Mouse (Mus musculus): ENCODE results near the gene Myo10.
"Not testable (repeated sequence)": the region's sequence is repeated elsewhere in the genome, so short reads cannot be mapped to it uniquely, and the experiment has no call there.

The Myo10 gene

DNA sequence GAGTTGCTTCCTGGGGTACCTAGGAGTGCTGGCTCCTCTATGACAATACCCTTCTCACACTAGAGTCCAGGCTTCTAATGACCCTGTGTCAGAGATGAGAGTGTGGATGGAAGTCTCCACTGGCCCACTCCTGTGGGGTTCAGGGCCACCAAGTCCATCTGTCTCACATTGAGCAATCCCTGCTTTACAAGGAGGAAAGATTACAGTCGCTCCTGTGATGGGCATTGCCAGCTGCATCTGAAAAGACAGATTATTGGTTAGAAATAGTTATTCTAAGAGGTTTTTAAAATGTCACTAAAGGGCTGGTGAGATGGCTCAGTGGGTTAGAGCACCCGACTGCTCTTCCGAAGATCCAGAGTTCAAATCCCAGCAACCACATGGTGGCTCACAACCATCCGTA lies 72.4 kb downstream of the Myo10 start:
- DNase-seq: no peak

DNA sequence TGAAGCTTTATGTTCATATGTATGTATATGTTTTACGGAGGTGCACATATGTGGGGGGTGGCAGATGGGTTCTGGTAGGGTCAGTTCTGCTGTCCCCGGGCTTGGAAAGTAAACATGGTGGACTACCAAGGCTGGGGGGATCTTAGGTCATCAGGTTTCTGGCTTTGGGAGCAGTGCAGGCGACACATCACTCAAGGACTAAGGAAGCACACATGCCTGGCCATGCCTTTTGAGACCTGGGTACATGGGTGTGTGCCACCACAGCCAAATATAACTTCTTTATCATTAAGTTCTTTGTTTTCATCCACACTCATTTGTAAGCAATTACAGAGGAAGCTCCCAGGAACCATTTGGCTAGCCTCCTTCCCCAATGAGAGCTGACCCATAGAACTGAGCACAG lies 72.9 kb downstream of the Myo10 start:
- no peak for DNase-seq

DNA sequence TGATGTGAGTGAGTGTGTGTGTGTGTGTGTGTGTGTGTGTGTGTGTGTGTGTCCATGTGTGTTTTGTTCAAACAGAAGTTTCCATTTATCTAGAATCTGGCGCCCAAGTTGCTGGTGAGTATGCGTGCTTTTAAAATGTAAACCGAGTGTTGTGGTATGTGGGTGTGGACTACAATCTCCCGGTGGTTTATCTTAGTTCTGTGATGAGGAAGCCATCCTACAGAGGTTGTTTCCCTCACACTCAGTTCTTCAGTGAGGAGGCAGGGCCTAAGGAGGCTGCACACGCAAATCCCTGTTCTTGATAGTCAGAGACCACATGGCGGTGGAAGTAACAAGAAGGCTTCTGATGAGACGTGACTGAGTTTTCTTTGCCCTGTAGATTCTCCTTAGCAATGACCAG lies 73.6 kb downstream of the Myo10 start:
- no peak for DNase-seq

DNA sequence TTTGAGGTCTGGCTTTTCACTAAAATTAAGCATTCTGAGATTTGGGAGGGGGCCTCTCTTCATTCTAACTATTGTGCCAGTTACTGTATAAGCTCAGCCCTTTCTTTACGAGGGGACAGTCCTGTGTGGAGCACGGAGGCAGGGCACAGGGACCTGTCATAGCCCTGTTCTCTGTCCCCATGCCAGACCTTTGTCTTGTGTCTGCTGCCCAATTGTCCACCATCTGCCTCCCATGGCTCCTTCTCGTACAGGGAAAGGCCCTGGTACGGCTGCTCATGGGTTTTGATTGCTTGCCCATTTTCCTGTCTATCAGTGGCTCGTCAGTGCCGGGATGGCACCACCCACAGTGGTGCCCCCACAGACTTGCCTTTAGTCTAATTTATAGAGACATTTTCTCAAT lies 74.3 kb downstream of the Myo10 start:
- DNase-seq: peak; percentile 27

DNA sequence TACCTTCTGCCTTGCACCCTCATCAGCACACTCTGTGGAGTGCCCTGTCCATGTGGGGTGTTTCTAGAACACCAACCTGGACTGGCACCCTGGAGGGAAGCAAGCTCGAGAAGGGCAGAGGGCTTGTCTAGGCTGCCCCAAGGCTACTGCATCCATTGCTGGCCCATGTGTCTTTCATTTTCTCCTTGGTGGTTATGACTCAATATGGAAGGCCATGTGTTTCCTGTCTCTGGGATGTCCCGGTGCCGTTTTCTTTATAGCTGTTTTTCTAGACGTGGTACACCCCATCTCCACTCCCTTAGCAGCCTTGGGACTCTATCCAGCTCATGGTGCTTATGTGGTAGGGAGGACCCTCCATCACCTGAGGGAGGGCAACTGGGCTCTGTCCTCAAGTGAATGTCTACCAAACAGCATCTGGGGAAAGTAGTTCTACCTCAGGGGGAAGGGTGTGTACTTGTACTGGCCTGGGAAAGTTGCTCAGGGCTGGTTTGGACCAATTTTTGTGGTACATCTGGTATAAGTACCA lies 76.8 kb downstream of the Myo10 start:
- no peak for DNase-seq

DNA sequence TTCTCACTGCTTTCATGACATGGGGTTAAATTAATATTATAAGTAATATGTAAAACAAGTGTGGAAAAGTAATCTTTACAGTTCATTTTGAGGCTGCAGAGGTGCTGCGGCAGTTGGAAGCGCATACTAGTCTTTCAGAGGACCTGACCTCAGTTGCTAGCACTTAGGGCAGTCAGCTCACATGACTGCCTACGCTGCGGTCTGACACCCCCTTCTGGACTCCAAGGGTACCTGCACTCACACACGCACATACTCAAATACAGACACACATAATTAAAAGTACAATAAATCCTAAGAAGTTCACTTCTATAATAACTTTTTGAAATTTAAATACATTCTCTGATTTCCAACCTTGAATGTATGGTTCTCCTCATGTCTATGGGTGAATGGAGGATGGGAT lies 80.3 kb downstream of the Myo10 start:
- DNase-seq: no peak

DNA sequence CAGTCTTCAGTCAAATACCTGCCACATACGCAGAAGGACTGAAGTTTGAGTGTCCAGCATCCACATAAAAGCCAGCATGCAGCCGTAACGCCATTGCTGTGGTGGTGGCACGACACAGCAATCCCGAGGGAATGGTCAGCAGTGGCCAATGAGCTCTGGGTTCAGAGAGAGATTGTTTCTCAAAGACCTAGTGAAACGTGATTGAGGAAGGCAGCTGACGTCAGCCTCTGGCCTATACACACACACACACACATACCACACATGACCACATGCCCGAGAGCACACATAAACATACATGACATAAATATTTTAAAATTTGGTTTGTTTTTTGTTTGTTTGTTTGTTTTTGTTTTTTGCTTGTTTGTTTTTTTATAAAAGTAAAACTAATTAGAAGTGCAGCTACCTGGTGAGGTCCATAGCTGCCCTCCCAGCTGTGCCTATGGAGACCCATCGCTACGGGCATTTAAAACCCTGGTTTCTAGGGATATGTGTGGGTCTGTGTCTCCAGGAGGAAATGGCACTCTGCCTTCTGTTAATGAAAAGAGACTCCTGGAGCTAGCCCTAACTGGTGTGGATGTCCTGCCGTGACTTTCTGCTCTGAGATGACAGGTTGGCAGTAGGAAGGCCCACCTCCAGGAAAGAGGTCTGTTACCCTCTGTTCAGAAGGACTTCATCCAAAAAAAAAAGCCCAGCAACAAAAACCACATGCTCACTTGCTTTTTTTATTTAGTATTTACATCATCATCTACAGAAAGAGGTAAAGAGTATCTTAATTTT lies 82.7 kb downstream of the Myo10 start:
- DNase-seq: no peak

DNA sequence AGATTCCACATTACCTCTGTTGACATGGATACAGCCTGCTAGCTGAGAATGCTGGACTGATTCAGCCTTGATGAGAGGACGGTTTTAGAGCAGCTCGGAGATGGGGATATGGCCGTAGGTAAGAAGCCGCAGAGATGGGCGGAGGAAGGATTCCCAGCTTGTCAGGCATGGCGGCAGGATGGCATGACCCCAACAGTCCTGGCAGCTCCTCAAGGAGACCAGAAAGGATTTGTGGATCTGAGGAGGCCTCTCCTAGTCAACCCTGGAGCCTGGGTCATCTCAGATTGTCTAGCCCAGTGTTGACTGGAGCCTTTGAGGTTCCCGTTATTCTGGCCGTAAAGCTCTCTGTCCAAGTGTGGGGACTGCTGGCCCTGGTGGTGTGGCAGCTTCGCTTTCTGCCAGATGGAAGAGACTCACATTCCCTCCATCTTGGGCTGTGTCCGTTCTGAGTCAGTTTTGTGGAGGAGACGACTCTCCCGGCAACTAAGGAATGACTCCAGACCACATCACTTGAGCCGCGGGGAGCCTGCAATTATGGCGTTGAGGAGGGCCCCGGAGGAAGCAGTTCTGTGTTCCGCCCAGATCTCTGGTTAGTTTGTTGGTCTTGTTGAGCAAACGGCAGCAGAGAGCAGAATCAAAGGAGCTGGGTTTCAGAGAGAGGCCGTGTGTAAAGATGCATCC lies 84.7 kb downstream of the Myo10 start:
- no peak for DNase-seq

DNA sequence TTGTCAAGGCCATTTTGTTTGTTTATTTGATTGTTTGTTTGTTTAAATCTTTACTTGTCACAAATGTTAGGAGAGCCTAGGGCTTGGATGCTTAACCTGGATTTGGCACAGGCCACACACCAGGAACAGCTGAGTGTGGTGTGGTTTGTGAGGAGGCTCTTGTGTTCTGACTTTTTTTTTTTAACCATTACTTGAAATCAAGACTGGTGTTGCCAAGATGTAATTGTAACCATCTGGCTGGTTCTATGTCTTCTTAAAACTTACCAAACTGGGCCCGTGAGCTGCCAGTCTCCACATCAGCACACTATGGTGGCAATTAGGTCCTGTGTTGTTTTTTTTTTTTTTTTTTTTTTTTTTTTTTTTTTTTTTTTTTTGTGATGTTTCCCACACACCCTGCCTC lies 85.6 kb downstream of the Myo10 start:
- DNase-seq: no peak

DNA sequence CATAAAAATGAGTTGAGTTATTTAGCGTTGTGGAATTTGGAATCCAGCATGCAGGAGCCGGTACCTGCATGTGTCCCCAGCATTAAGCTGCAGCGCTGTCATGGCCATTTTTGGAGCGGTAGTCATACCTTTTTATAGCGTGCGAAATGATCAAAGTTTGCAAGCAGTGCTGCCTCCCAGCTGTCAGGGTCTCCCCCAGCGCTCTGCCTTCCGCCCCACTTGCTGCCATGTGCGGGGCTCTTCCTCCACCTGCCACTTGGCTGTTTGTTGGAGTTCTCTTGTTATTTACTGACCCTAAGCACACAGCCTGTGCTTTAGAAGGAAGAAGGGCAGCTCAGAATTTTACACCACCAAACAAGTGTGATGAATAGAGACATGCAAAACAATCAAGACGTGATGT lies 88.6 kb downstream of the Myo10 start:
- no peak for DNase-seq

DNA sequence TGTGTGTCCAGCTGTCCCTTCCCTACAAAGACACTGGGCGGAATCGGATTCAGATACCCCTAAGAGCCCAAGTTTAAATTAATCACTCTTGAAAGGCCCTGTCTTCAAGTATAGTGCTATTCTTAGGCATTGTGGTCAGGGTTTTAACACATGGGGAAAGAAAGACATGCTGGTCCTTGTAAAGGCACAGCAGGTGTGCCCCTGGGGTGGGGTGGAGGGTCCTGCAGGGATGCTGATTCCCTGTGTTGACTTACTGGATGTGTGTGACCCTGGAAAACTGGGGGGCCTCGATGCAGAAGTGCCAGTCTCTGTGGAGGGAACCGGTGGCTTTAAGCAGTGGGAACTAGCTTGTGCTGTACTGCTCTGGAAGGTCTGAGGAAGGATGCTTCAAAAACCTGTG lies 90.6 kb downstream of the Myo10 start:
- DNase-seq: no peak

DNA sequence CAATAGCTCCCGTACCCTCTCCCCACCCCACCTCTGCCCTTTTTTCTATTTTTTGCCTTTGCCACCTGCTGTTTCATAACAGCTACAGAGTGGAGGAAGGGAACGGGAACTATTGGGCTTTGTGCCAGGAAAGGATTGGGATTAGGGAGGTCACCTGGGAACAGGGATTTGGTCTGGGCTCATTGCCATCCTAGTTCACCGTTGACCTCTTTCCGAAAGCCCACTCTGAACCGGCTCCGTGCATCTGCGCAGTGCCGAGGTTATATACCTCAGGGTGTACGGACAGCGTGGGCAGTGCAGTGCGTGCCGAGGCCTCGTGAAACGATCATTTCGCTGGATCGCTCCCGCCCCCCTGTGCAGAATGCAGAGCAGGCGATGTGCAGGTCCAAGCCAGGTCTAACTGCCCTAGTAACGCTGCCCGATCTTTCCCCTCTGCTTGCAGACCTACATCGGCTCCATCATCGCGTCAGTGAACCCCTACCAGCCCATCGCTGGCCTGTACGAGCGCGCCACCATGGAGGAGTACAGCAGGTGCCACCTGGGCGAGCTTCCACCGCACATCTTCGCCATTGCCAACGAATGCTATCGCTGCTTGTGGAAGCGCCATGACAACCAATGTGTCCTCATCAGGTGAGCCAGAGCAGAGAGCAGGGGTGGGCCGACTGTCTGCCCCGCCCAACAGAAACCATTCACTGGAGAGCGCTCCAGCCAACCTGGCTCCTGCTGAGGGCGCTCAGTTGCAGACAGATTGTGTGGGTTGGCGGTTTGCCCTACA lies 91.4 kb downstream of the Myo10 start:
- peak; percentile 84 for DNase-seq

DNA sequence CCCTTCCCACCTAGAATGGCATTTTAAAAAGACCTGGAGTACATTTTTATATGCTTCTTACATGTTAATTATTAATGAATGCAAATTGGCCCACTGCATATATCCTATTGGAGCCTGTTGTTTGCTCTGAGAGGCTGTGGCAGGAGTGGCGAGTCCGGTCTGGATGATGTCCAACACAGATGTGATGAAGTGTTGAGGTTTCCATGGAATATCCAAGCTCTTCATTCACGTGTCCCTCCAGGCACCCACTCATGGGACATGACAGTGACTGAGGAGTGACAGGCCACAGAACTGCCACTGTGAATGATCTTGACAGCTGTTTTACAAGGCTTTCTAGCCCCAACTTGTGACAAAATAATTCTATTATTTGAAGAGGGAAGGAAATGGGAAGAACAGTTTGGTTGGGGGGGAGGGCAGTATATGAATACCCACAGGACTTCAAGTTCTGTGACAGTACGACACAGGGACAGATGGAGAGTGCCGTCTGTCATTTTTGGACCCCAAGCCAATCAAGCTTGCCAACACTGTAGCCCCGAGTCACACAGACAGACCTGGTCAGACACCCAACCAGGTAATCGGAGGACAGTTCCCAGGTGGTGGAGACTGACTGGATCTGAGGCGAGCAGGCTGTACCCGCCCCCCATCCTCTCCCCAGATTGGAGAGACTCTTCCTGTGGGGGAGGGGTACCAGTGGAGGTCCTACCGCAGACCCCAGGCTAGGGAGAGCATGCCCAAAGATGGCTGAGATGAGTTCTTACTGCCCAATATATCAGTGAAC lies 93.1 kb downstream of the Myo10 start:
- DNase-seq: peak; percentile 71

DNA sequence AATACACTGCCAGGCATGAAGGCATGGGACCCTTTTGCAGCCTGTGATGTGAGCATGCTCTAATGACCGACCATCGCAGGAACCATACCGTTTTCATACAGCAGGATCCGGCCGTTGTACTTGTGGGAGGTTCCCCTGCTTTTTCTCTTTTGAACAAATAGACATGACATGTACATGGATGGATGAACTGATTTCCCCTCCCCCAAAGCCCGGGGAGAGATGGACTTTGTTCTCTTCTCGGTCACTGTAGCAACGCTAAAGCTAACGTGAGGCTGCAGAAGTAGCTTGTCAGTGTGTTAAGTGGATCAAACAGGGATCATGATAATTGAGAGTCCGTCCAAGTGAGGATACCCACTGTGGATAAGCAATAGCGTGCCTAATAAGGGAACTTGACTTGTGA lies 93.7 kb downstream of the Myo10 start:
- DNase-seq: peak; percentile 23

DNA sequence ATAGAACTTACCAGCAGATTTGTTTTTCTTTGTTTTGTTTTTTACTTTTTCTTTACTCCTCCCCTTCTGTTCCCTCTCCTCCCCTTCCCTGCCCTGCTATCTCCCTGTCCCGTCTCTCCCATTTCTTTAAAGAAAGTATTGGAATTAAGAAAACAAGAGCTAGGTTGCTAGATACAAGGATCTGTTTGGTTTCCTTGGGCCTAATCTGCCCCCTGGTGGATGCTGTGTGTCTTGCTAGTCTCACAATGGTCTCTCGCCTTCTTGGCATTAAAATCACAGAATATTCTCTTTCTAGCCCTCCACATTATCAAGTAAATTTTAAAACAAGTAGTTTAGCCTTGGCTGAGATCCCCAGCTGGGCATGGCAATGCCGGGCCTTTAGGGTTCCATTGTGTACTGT lies 94.7 kb downstream of the Myo10 start:
- DNase-seq: peak; percentile 85

DNA sequence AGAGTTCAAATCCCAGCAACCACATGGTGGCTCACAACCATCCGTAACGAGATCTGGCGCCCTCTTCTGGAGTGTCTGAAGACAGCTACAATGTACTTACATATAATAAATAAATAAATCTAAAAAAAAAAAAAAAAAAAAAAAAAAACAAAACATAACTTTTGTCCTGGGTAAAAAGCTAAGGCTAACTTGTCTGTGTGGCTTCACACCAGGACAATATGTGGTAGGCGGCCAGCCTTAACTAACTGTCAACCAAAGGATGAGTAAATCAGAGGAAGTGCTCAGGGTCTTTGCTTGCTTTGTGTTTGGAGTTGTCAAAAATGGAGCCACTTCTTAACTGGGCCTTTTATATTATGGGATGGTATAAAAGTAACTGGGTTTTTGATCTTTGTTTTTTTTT lies 95.8 kb downstream of the Myo10 start:
- not testable (repeated sequence) for DNase-seq

DNA sequence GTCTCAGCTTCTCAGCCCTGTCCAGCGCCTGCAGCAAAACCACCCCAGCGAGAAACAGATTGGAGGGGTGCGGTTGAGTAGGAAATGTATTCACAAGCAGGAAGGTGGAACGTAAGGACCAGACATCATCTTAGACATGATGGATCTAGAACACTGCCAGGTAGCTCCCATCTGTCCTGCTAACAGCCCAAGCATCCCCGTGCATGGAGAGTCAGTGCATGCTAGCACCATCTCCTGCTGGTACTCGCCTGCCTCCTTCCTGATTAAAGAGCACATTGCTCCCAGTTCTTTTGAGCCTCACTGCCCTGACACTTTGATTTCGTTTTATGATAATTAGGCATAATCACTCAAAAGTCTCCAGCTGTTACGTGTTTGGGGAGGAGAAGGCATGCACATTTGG lies 96.9 kb downstream of the Myo10 start:
- DNase-seq: no peak

DNA sequence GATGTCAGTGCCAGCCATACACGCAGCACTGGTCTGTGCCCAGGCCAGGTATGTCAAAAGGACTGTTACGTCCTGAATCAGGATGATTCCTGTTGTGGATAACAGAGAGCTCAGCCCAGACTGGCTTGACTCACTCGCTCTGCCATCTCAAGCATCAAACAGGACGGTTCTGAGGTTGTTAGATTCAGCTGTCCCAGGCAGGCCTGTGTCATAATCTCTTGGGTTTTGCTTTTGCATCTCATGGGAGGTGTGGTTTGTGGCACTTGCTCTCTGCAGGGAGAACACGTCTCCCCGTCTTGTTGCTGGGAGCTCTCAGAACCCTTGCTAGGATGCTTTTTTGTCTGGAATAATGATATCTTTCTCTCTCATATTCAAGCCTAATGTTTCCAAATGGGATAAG lies 97.9 kb downstream of the Myo10 start:
- DNase-seq: no peak

DNA sequence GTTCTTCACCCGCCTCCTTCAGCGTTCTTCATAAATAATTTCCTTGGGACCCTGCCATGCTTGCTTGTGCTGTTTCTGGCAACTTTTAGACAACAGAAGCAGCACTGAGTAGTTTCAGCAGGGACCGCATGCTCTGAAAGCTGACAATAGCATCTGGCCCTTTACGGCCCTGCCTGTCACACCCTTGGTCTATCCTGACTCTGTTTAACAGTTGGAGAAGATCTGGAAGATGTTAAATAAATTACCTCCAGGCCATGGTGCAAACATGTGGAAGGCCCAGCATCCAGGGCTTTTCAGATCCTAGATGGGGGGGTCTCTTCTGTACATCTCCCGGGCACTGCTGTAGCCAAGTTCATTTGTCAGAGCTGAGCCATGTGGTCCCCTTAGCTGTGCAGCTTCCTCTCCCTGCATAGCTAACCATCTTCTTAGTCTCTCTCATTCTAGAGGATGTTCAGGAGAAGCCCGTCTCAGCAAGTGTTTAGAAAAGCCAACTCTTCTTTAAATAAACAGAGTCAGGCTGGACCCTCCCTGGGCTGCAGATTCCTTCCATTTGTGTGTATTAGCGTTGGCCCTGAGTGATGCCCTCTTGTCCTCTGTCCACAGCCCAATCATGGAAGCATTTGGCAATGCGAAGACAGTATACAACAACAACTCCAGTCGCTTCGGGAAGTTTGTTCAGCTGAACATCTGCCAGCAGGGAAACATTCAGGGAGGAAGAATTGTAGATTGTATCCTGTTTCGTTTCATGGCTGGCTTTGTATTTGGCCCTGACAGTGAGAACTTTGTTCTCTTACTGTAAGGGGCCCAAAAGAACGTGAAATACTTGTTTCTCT lies 101.2 kb downstream of the Myo10 start:
- no peak for DNase-seq

DNA sequence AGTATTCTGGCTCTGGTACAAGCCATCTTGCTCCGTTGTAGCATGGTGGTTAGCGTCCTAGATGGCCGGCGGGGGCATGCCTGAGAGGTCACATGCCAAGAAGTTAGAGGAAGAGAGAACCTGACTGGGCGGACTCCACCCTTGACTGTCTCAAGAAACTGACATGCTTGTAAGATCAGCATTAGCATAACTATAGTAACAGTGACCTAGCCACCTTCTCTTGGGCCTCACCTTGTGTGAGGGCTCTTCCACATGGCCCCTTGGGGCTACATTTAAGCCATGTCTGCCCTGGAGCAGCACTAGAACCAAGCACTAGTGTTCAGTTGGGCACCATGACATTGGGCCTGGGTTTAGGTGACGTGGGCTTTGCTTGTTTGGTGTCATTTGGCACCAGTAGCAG lies 102.2 kb downstream of the Myo10 start:
- no peak for DNase-seq

DNA sequence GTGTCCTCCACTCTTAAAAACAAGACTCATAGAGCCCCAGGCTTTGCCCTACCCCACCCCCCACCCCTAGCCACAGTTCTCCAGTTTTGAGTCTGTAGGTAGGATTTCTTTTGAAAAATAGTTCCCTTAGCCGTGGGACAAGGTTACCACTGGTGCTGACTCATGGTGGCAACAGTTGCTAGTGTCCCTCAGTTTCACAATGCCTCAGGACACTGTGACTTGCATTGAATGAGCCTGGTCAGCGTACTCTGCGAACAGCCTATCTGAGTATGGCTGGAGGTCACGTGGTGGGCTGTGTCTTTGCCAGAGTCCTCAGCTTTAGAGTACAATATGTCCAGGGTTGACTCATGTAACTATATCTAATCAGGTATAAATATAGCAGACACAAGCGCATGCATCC lies 104.5 kb downstream of the Myo10 start:
- no peak for DNase-seq

DNA sequence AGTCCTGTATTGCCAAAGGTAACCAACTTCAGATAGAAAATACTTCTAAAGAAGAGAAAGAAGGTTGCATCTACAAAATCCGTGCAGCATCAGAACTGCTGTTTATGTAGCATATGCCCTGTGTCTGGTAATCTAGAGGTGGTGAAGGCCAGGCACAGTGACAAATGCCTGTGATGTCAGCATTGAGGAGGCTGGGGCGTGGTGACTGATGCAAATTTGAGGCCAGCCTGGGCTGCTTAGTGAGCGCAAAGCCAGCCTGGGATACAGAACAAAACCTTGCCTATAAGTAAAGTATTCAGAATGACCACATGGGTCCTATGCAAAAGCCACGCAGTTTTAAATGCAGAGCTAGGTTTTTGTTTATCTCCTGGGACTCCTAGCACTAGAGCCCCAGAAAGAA lies 106.2 kb downstream of the Myo10 start:
- no peak for DNase-seq

Measured in cerebellum, adult 8-10 months (tissue).